Mouse (Mus musculus): ENCODE measurements at regions not wholly inside any gene's neighbourhood (a gene's known extent, or its start where the extent isn't known, plus 50 kb on each side); places are given as distances from the start of the nearest gene placed in this dataset.

- no peak for TF ChIP-seq CTCF (IDR thresholded peaks at IDR 0.05; ENCODE audit: borderline replicate concordance, control insufficient read depth, extremely low read depth, insufficient read depth, low read length, poor library complexity)
- no peak for TF ChIP-seq POLR2A (IDR thresholded peaks at IDR 0.05; ENCODE audit: control insufficient read depth, extremely low read depth, insufficient read depth, low read length, poor library complexity)
These were observed 167.8 kb upstream of the Tas2r134 start for GRCm38 (mm10) chr2:51459486-51459885.

Measured in thymus, adult 2 months (tissue).